Mouse (Mus musculus): ENCODE results near the gene Hdac7.

Gene Hdac7

GRCm38 (mm10) chr15:97854059-97854458 lies 9.8 kb upstream of the Hdac7 start:
- DNase-seq = no peak

- no peak for DNase-seq
Observed at GRCm38 (mm10) chr15:97852291-97852690, 8.0 kb upstream of the Hdac7 start.

GRCm38 (mm10) chr15:97851011-97851410 lies 6.7 kb upstream of the Hdac7 start:
- no peak for DNase-seq

- DNase-seq = no peak
Observed at GRCm38 (mm10) chr15:97850441-97850840, 6.1 kb upstream of the Hdac7 start.

- peak; percentile 86 for DNase-seq
Observed at GRCm38 (mm10) chr15:97849116-97849911, 5.0 kb upstream of the Hdac7 start.

- DNase-seq = no peak
Observed at GRCm38 (mm10) chr15:97847866-97848265, 3.6 kb upstream of the Hdac7 start.

- no peak for DNase-seq
Observed at GRCm38 (mm10) chr15:97847285-97847684, 3.0 kb upstream of the Hdac7 start.

GRCm38 (mm10) chr15:97846121-97846882 lies 2.0 kb upstream of the Hdac7 start:
- DNase-seq = no peak

- DNase-seq = no peak
Observed at GRCm38 (mm10) chr15:97843247-97843651, 1.1 kb downstream of the Hdac7 start.

- no peak for DNase-seq
Observed at GRCm38 (mm10) chr15:97842058-97842457, 2.2 kb downstream of the Hdac7 start.

- DNase-seq = no peak
Observed at GRCm38 (mm10) chr15:97841383-97841782, 2.9 kb downstream of the Hdac7 start.

GRCm38 (mm10) chr15:97840781-97841180 lies 3.5 kb downstream of the Hdac7 start:
- no peak for DNase-seq

GRCm38 (mm10) chr15:97839991-97840455 lies 4.3 kb downstream of the Hdac7 start:
- DNase-seq = peak; percentile 87

GRCm38 (mm10) chr15:97839473-97839872 lies 4.8 kb downstream of the Hdac7 start:
- no peak for DNase-seq

- DNase-seq = no peak
Observed at GRCm38 (mm10) chr15:97839012-97839411, 5.3 kb downstream of the Hdac7 start.

GRCm38 (mm10) chr15:97838395-97838794 lies 5.9 kb downstream of the Hdac7 start:
- peak; percentile 53 for DNase-seq

GRCm38 (mm10) chr15:97837491-97838061 lies 6.7 kb downstream of the Hdac7 start:
- DNase-seq = no peak

GRCm38 (mm10) chr15:97836894-97837247 lies 7.4 kb downstream of the Hdac7 start:
- no peak for DNase-seq

GRCm38 (mm10) chr15:97836153-97836893 lies 8.0 kb downstream of the Hdac7 start:
- no peak for DNase-seq

GRCm38 (mm10) chr15:97832764-97833479 lies 11.4 kb downstream of the Hdac7 start:
- DNase-seq = no peak

GRCm38 (mm10) chr15:97831987-97832640 lies 12.2 kb downstream of the Hdac7 start:
- DNase-seq = peak; percentile 70

All from kidney, adult 11 months (tissue).